13 mouse cellular contexts compared by ENCODE assay signal in genomic region chr16:14265203-14265920, GRCm38 (mm10). TPM values are rescaled to one million over a fixed set of nuclear protein-coding genes. Genes with fewer than 3 reads are reported as not detected.
DNase-seq lines count a peak whose midpoint lies in the region; ATAC-seq and TF ChIP-seq lines count a peak whose summit lies in the region.
"Had no signal": no experiment of that assay in that cellular context is flagged by ENCODE, and none has a peak within 500 bp of the region (broad histone marks: within the 10 kb centered on the region; RNA-seq: fewer than 3 reads in every experiment).

No protein-coding gene starts in this region.

- H3K36me3 ChIP-seq in heart, embryonic 15.5 days: no peaks in the 10 kb centered on the region
- no peaks in the 10 kb centered on the region; a peak in 1 of 4 replicates for H3K36me3 ChIP-seq in MEL (ENCODE audit: control insufficient read depth in 1 of 2, insufficient read depth in 2 of 2, low read length in 2 of 2)
- H3K36me3 ChIP-seq: G1E; liver, embryonic 13.5 days had no signal

- no peak for DNase-seq in heart, postnatal 25 days (ENCODE audit: low spot score)
- DNase-seq in MEL (ENCODE audit: low read depth, low spot score): peak; percentile 39
- peak; percentile 62 for DNase-seq in NIH3T3 (ENCODE audit: low read depth)
- DNase-seq in heart, postnatal 10 days: peak; percentile 23 to 41
- DNase-seq in layer of hippocampus, postnatal 14 days (ENCODE audit: low spot score in 2 of 2): no peak
- DNase-seq in thymus, postnatal 14 days: no peak
- DNase-seq: embryo, embryonic 11 days; liver, embryonic 13.5 days; right cerebral cortex, postnatal 4 days had no signal

- no peaks in the 10 kb centered on the region for H3K79me2 ChIP-seq in MEL (ENCODE audit: control insufficient read depth, insufficient read depth, low read length, poor library complexity)

- WGBS in heart, embryonic 15.5 days: 10% methylated on average over 4 of the region's 4 CpGs

- no peak for TF ChIP-seq CTCF in MEL (IDR thresholded peaks at IDR 0.05 in 2 of 3, conservative IDR thresholded peaks at IDR 0.05 in 1 of 3; ENCODE audit: control insufficient read depth in 1 of 3, insufficient read depth in 1 of 3, low read depth in 2 of 3, low read length in 3 of 3, poor library complexity in 1 of 3, severe bottlenecking in 1 of 3)

- peaks cover 7% of the 10 kb centered on the region for H3K4me1 ChIP-seq in heart, embryonic 15.5 days (replicated peaks)
- peaks cover 0 to 9% of the 10 kb centered on the region in 2 experiments; a peak in 1 of 4 replicates for H3K4me1 ChIP-seq in MEL (ENCODE audit: control insufficient read depth in 1 of 2, insufficient read depth in 2 of 2, low read length in 2 of 2)

- no peak overlapping the region for H3K9ac ChIP-seq in heart, embryonic 15.5 days
- H3K9ac ChIP-seq in MEL (ENCODE audit: control insufficient read depth, low read depth, low read length, poor library complexity, severe bottlenecking): no peak overlapping the region
- H3K9ac ChIP-seq: liver, embryonic 13.5 days had no signal

- H3K27me3 ChIP-seq in heart, embryonic 15.5 days: peaks cover 89% of the 10 kb centered on the region
- H3K27me3 ChIP-seq in MEL (ENCODE audit: control insufficient read depth in 1 of 2, insufficient read depth in 2 of 2, low read length in 2 of 2): peaks cover 0 to 5% of the 10 kb centered on the region in 2 experiments; a peak in 3 of 4 replicates
- H3K27me3 ChIP-seq: liver, embryonic 13.5 days had no signal

- no peak for TF ChIP-seq POLR2A in MEL (IDR thresholded peaks at IDR 0.05; ENCODE audit: control insufficient read depth in 1 of 2, insufficient read depth in 1 of 2, low read depth in 1 of 2, low read length in 2 of 2, poor library complexity in 1 of 2)

- TF ChIP-seq RAD21 in MEL (IDR thresholded peaks at IDR 0.05; ENCODE audit: low read depth, low read length): no peak

- no peaks in the 10 kb centered on the region for H3K9me3 ChIP-seq in heart, embryonic 15.5 days (replicated peaks)
- no peaks in the 10 kb centered on the region for H3K9me3 ChIP-seq in MEL (replicated peaks; ENCODE audit: insufficient read depth, low read length)
- H3K9me3 ChIP-seq: G1E; liver, embryonic 13.5 days had no signal

- peak; percentile 78 for ATAC-seq in heart, embryonic 15.5 days (replicated peaks; ENCODE audit: insufficient number of reproducible peaks, insufficient read depth, low FRiP score, low read depth)

- no peak overlapping the region for H3K27ac ChIP-seq in heart, embryonic 15.5 days
- no peak overlapping the region for H3K27ac ChIP-seq in MEL (ENCODE audit: control insufficient read depth, low read depth, low read length)
- H3K27ac ChIP-seq: kidney, postnatal 0 days; liver, embryonic 13.5 days had no signal

- H3K4me2 ChIP-seq in heart, embryonic 15.5 days: no peak overlapping the region
- H3K4me2 ChIP-seq: liver, embryonic 13.5 days had no signal

- no peak for TF ChIP-seq EP300 in MEL (IDR thresholded peaks at IDR 0.05; ENCODE audit: low read depth in 1 of 2, low read length in 2 of 2)

- no peak overlapping the region for H3K4me3 ChIP-seq in heart, embryonic 15.5 days
- no peak overlapping the region for H3K4me3 ChIP-seq in MEL (ENCODE audit: control insufficient read depth in 1 of 2, insufficient read depth in 1 of 2, low read depth in 2 of 2, low read length in 2 of 2)
- H3K4me3 ChIP-seq: liver, embryonic 13.5 days had no signal

- intact Hi-C loops in heart, postnatal 25 days (cut with DNase I): no loop called here
- intact Hi-C loops in heart, postnatal 10 days (cut with DNase I): no loop called here

TF ChIP-seq in MEL, 35 proteins besides CTCF, POLR2A, EP300 and RAD21:
- no peak for TF ChIP-seq ZC3H11A (IDR thresholded peaks at IDR 0.05; ENCODE audit: low read depth, low read length)
- no peak for TF ChIP-seq USF2 (IDR thresholded peaks at IDR 0.05; ENCODE audit: borderline replicate concordance in 1 of 2, insufficient read depth in 1 of 2, low read depth in 1 of 2, low read length in 2 of 2)
- 0 out of 2 replicates have a peak, but pooled peaks have one; percentile 17 for TF ChIP-seq GATA1 (IDR thresholded peaks at IDR 0.05; ENCODE audit: low read depth, low read length)
- TF ChIP-seq SMC3 (IDR thresholded peaks at IDR 0.05; ENCODE audit: low read depth, low read length): no peak
- TF ChIP-seq TAL1 (IDR thresholded peaks at IDR 0.05; ENCODE audit: low read length): no peak

RNA-seq across cellular contexts. Expression of gene Myh11, which starts 25.8 kb away (rescaled TPM):
- polyA plus RNA-seq in heart, embryonic 15.5 days (2015; fragmentation: Nextera tagmentation; extraction: Ambion mirVana): 4.8 and 13.6 TPM in 2 replicates
- total RNA-seq in heart, postnatal 25 days (2021): 10 to 100 TPM; 19.5 to 30.0 TPM
- 0.03 TPM in 1 of 2 replicates, not detected in the other for total RNA-seq in MEL (2012; rRNA removed)
- under 1 TPM in 1 of 2 experiments, not detected in 1; 0.01 TPM for polyA plus RNA-seq in MEL (2012; ENCODE audit: insufficient read depth in 1 of 2, insufficient read length in 2 of 2, low read depth in 1 of 2, low replicate concordance in 2 of 2, missing spikeins in 1 of 2)
- 10 to 100 TPM; 23.3 to 27.3 TPM for total RNA-seq in heart, postnatal 10 days (2021)
- total RNA-seq in layer of hippocampus, postnatal 14 days (2021): 1 to 10 TPM; 4.5 to 5.4 TPM
- total RNA-seq: granulocyte monocyte progenitor cell, adult 5-6 weeks had no signal

RNA-seq across cellular contexts. Expression of gene Fopnl, which starts 51.8 kb away (rescaled TPM):
- polyA plus RNA-seq in heart, embryonic 15.5 days (2015; fragmentation: Nextera tagmentation; extraction: Ambion mirVana): 107 and 113 TPM in 2 replicates
- total RNA-seq in heart, postnatal 25 days (2021): 10 to 100 TPM; 60.0 to 63.6 TPM
- 40.3 and 44.8 TPM in 2 replicates for total RNA-seq in MEL (2012; rRNA removed)
- 10 to 100 TPM in 1 of 2 experiments, not detected in 1; 46.9 TPM for polyA plus RNA-seq in MEL (2012; ENCODE audit: insufficient read depth in 1 of 2, insufficient read length in 2 of 2, low read depth in 1 of 2, low replicate concordance in 2 of 2, missing spikeins in 1 of 2)
- total RNA-seq in heart, postnatal 10 days (2021): 10 to 100 TPM; 59.7 to 66.1 TPM
- total RNA-seq in layer of hippocampus, postnatal 14 days (2021): 10 to 100 TPM; 48.3 to 54.1 TPM

Comparison
In these comparisons a context has a peak if more than half of its experiments do, and no peak if none do; other contexts are left out.
1. DNase-seq: peak in MEL (single experiment), NIH3T3 (single experiment) and heart, postnatal 10 days (2 of 2); none in heart, postnatal 25 days (single experiment), layer of hippocampus, postnatal 14 days (0 of 2) and thymus, postnatal 14 days (single experiment).